9 mouse cellular contexts compared by ENCODE assay signal in the genomic region with DNA sequence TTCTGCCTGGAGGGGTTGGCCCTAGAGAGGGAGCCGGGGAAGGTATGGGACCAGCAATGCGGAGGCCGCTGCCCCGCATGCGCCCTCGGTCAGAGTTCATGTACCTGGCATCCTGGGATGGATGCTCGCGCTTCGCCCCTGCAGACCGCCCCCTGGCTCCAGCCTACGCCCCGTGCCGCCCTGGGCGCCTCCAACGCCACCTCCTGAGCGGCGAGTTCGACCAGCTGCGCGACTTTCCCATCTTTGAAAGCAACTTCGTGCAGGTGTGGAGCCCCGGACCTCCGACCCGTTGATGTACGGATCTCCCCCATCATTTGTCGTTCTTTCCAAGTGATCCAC. TPM values are rescaled to one million over a fixed set of nuclear protein-coding genes. Genes with fewer than 3 reads are reported as not detected.
DNase-seq lines count a peak whose midpoint lies in the region; ATAC-seq and TF ChIP-seq lines count a peak whose summit lies in the region.
"Had no signal": no experiment of that assay in that cellular context is flagged by ENCODE, and none has a peak within 500 bp of the region (broad histone marks: within the 10 kb centered on the region; RNA-seq: fewer than 3 reads in every experiment).

No protein-coding gene starts in this region.

- TF ChIP-seq RAD21 in CH12.LX (IDR thresholded peaks at IDR 0.05; ENCODE audit: low read depth, low read length): no peak

- dilution Hi-C loops in CH12.LX (cut with MboI; ENCODE audit: extremely low pct_ligation_motif_present, extremely low pct_unique_long_range_greater_than_20kb, low sequenced_read_pairs): no loop called here

- no peak for TF ChIP-seq POLR2A in CH12.LX (IDR thresholded peaks at IDR 0.05; ENCODE audit: low read depth, low read length)

- no peaks in the 10 kb centered on the region for H3K9me3 ChIP-seq in heart, embryonic 11.5 days (replicated peaks; ENCODE audit: control insufficient read depth, low read length)
- H3K9me3 ChIP-seq in CH12.LX (replicated peaks; ENCODE audit: low read length): no peaks in the 10 kb centered on the region
- no peaks in the 10 kb centered on the region for H3K9me3 ChIP-seq in forebrain, embryonic 12.5 days
- H3K9me3 ChIP-seq in liver, embryonic 15.5 days (replicated peaks): no peaks in the 10 kb centered on the region

- peaks cover 8% of the 10 kb centered on the region; the same call in 1 of the 2 replicates for H3K79me2 ChIP-seq in CH12.LX (replicated peaks; ENCODE audit: control insufficient read depth, extremely low read depth, insufficient read depth, poor library complexity, severe bottlenecking)

- in situ Hi-C loops in CH12.LX (cut with MboI; ENCODE audit: low pct_ligation_motif_present, low pct_unique_long_range_greater_than_20kb, low sequenced_read_pairs): loop anchor here (10.0 kb wide), 1 partner anchor 232 kb away; the partner anchor contains the start of gene Gm15517

- under 1% methylated on average over 26 of the region's 26 CpGs for WGBS in heart, embryonic 11.5 days (ENCODE audit: insufficient replicate concordance)
- WGBS in forebrain, embryonic 12.5 days: under 1% methylated on average over 26 of the region's 26 CpGs
- 2% methylated on average over 26 of the region's 26 CpGs for WGBS in liver, embryonic 15.5 days (ENCODE audit: insufficient replicate concordance)

- H3K4me2 ChIP-seq in heart, embryonic 11.5 days: peak overlapping the region; percentile 93
- H3K4me2 ChIP-seq in CH12.LX (ENCODE audit: insufficient read depth, low read depth, poor library complexity, severe bottlenecking): peak overlapping the region; percentile 57; the same call in 1 of the 2 replicates
- H3K4me2 ChIP-seq in forebrain, embryonic 12.5 days: peak overlapping the region; percentile 87
- H3K4me2 ChIP-seq in liver, embryonic 15.5 days: peak overlapping the region; percentile 95

- peak overlapping the region; percentile 86 for H3K9ac ChIP-seq in heart, embryonic 11.5 days (ENCODE audit: low read depth, low read length)
- H3K9ac ChIP-seq in CH12.LX (ENCODE audit: insufficient read depth, low read depth): peak overlapping the region; percentile 35; the same call in 1 of the 2 replicates
- H3K9ac ChIP-seq in forebrain, embryonic 12.5 days: peak overlapping the region; percentile 84
- H3K9ac ChIP-seq in liver, embryonic 15.5 days: peak overlapping the region; percentile 89

- intact Hi-C loops in heart, postnatal 36 days (cut with DNase I): no loop called here

- H3K4me1 ChIP-seq in heart, embryonic 11.5 days (ENCODE audit: control insufficient read depth, insufficient read depth, low read length): peaks cover 14% of the 10 kb centered on the region
- peaks cover 4 to 21% of the 10 kb centered on the region in 2 experiments; a peak in 3 of 4 replicates for H3K4me1 ChIP-seq in CH12.LX (ENCODE audit: control insufficient read depth in 1 of 2, insufficient read depth in 2 of 2)
- peaks cover 26% of the 10 kb centered on the region for H3K4me1 ChIP-seq in forebrain, embryonic 12.5 days
- peaks cover 51% of the 10 kb centered on the region for H3K4me1 ChIP-seq in liver, embryonic 15.5 days (replicated peaks)

- peak in 1 of 2 experiments; percentile 7; a peak in 1 of 4 replicates for TF ChIP-seq CTCF in CH12.LX (conservative IDR thresholded peaks at IDR 0.05 in 1 of 2, IDR thresholded peaks at IDR 0.05 in 1 of 2; ENCODE audit: low read depth in 2 of 2, low read length in 2 of 2)

- no peak for DNase-seq in heart, postnatal 36 days
- no peak for DNase-seq in CH12.LX (ENCODE audit: extremely low read depth)
- no peak for DNase-seq in adrenal gland, postnatal 4 days (ENCODE audit: low spot score in 2 of 2)
- no peak for DNase-seq in frontal cortex, adult 2 months (ENCODE audit: extremely low spot score in 1 of 2, low spot score in 1 of 2)
- DNase-seq in cerebellum, postnatal 14 days: no peak

- H3K36me3 ChIP-seq in heart, embryonic 11.5 days (ENCODE audit: control insufficient read depth, insufficient read depth, low read length): peaks cover 7% of the 10 kb centered on the region
- H3K36me3 ChIP-seq in CH12.LX (replicated peaks in 1 of 2; ENCODE audit: control insufficient read depth in 1 of 2, insufficient read depth in 1 of 2, low read length in 1 of 2): peaks cover 13 to 46% of the 10 kb centered on the region in 2 experiments
- peaks cover 28% of the 10 kb centered on the region for H3K36me3 ChIP-seq in forebrain, embryonic 12.5 days (replicated peaks)
- H3K36me3 ChIP-seq in liver, embryonic 15.5 days (replicated peaks): peaks cover 29% of the 10 kb centered on the region

- TF ChIP-seq EP300 in CH12.LX (IDR thresholded peaks at IDR 0.05; ENCODE audit: low read length): no peak

- ATAC-seq in heart, embryonic 11.5 days (replicated peaks; ENCODE audit: insufficient number of reproducible peaks, low FRiP score, low TSS enrichment): no peak; the same call in 1 of the 2 replicates
- ATAC-seq in forebrain, embryonic 12.5 days (ENCODE audit: low FRiP score): no peak
- ATAC-seq in liver, embryonic 15.5 days (ENCODE audit: insufficient read depth): peak; percentile 62

- peak overlapping the region; percentile 96 for H3K27ac ChIP-seq in heart, embryonic 11.5 days (ENCODE audit: low read depth, low read length)
- peak overlapping the region; percentile 66 for H3K27ac ChIP-seq in CH12.LX (ENCODE audit: insufficient read depth, low read depth)
- H3K27ac ChIP-seq in forebrain, embryonic 12.5 days: peak overlapping the region; percentile 96
- H3K27ac ChIP-seq in liver, embryonic 15.5 days (replicated peaks): peak overlapping the region; percentile 98

- peaks cover 10% of the 10 kb centered on the region for H3K27me3 ChIP-seq in heart, embryonic 11.5 days (ENCODE audit: control insufficient read depth, insufficient read depth, low read length)
- no peaks in the 10 kb centered on the region for H3K27me3 ChIP-seq in CH12.LX (replicated peaks)
- H3K27me3 ChIP-seq in forebrain, embryonic 12.5 days: peaks cover 20% of the 10 kb centered on the region
- peaks cover 24% of the 10 kb centered on the region for H3K27me3 ChIP-seq in liver, embryonic 15.5 days

- H3K4me3 ChIP-seq in heart, embryonic 11.5 days (ENCODE audit: low read depth, low read length): peak overlapping the region; percentile 81
- H3K4me3 ChIP-seq in CH12.LX (replicated peaks in 1 of 3; ENCODE audit: low read depth in 2 of 3, low read length in 2 of 3, poor library complexity in 1 of 3): peak overlapping the region; percentile 70 to 76 (median 73)
- peak overlapping the region; percentile 74 for H3K4me3 ChIP-seq in forebrain, embryonic 12.5 days (replicated peaks)
- H3K4me3 ChIP-seq in liver, embryonic 15.5 days (replicated peaks): peak overlapping the region; percentile 84

RNA-seq across cellular contexts. Expression of gene Fam71e1, which starts 0.4 kb away (rescaled TPM):
- 8.9 and 10.6 TPM in 2 replicates for polyA plus RNA-seq in heart, embryonic 11.5 days (2014; fragmentation: Nextera tagmentation; extraction: Ambion mirVana)
- total RNA-seq in heart, postnatal 36 days (2021): 1 to 10 TPM; 3.1 to 3.2 TPM
- total RNA-seq in CH12.LX (2012; rRNA removed): 1.2 and 1.3 TPM in 2 replicates
- not detected in 2 replicates for total RNA-seq in CH12.LX (2014; rRNA removed)
- 0.33 and 0.39 TPM in 2 replicates for polyA plus RNA-seq in CH12.LX (2012; ENCODE audit: insufficient read length, low read depth)
- 29.8 and 34.2 TPM in 2 replicates for polyA plus RNA-seq in forebrain, embryonic 12.5 days (2016; fragmentation: Nextera tagmentation; extraction: Ambion mirVana)
- polyA plus RNA-seq in liver, embryonic 15.5 days (2015; fragmentation: Nextera tagmentation; extraction: Ambion mirVana): 1.7 and 2.0 TPM in 2 replicates
- 10 to 100 TPM; 21.6 to 22.7 TPM for total RNA-seq in adrenal gland, postnatal 4 days (2021)
- 27.3 and 33.6 TPM in 2 replicates for polyA plus RNA-seq in frontal cortex, adult 2 months (2012; rRNA removed)

RNA-seq across cellular contexts. Expression of gene Emc10, which starts 0.4 kb away (rescaled TPM):
- polyA plus RNA-seq in heart, embryonic 11.5 days (2014; fragmentation: Nextera tagmentation; extraction: Ambion mirVana): 75.1 and 87.1 TPM in 2 replicates
- total RNA-seq in heart, postnatal 36 days (2021): 10 to 100 TPM; 87.6 to 87.9 TPM
- 25.9 and 32.4 TPM in 2 replicates for total RNA-seq in CH12.LX (2012; rRNA removed)
- 14.1 and 14.4 TPM in 2 replicates for total RNA-seq in CH12.LX (2014; rRNA removed)
- 42.7 and 49.1 TPM in 2 replicates for polyA plus RNA-seq in CH12.LX (2012; ENCODE audit: insufficient read length, low read depth)
- 121 and 125 TPM in 2 replicates for polyA plus RNA-seq in forebrain, embryonic 12.5 days (2016; fragmentation: Nextera tagmentation; extraction: Ambion mirVana)
- 45.9 and 55.4 TPM in 2 replicates for polyA plus RNA-seq in liver, embryonic 15.5 days (2015; fragmentation: Nextera tagmentation; extraction: Ambion mirVana)
- total RNA-seq in adrenal gland, postnatal 4 days (2021): 10 to 100 TPM; 84.1 to 90.2 TPM
- polyA plus RNA-seq in frontal cortex, adult 2 months (2012; rRNA removed): 252 and 282 TPM in 2 replicates

RNA-seq across cellular contexts. Expression of gene Mybpc2, which starts 27.7 kb away (rescaled TPM):
- 0.37 and 0.47 TPM in 2 replicates for polyA plus RNA-seq in heart, embryonic 11.5 days (2014; fragmentation: Nextera tagmentation; extraction: Ambion mirVana)
- total RNA-seq in heart, postnatal 36 days (2021): 10 to 100 TPM; 16.5 to 20.1 TPM
- total RNA-seq in CH12.LX (2012; rRNA removed): 3.0 and 5.0 TPM in 2 replicates
- 2.0 TPM in 2 replicates for total RNA-seq in CH12.LX (2014; rRNA removed)
- polyA plus RNA-seq in CH12.LX (2012; ENCODE audit: insufficient read length, low read depth): 8.3 and 8.6 TPM in 2 replicates
- polyA plus RNA-seq in forebrain, embryonic 12.5 days (2016; fragmentation: Nextera tagmentation; extraction: Ambion mirVana): 0.13 and 0.17 TPM in 2 replicates
- 0.08 and 0.10 TPM in 2 replicates for polyA plus RNA-seq in liver, embryonic 15.5 days (2015; fragmentation: Nextera tagmentation; extraction: Ambion mirVana)
- 1 to 10 TPM; 6.6 to 9.9 TPM for total RNA-seq in adrenal gland, postnatal 4 days (2021)
- polyA plus RNA-seq in frontal cortex, adult 2 months (2012; rRNA removed): 0.11 and 0.12 TPM in 2 replicates

RNA-seq across cellular contexts. Expression of gene Josd2, which starts 29.0 kb away (rescaled TPM):
- polyA plus RNA-seq in heart, embryonic 11.5 days (2014; fragmentation: Nextera tagmentation; extraction: Ambion mirVana): 169 and 181 TPM in 2 replicates
- 100 to 1,000 TPM; 127 to 143 TPM for total RNA-seq in heart, postnatal 36 days (2021)
- total RNA-seq in CH12.LX (2012; rRNA removed) (53.0 and 57.7 TPM in 2 replicates), CH12.LX (2014; rRNA removed) (23.4 and 33.9 TPM in 2 replicates)
- 45.9 and 54.8 TPM in 2 replicates for polyA plus RNA-seq in CH12.LX (2012; ENCODE audit: insufficient read length, low read depth)
- 47.2 and 56.8 TPM in 2 replicates for polyA plus RNA-seq in forebrain, embryonic 12.5 days (2016; fragmentation: Nextera tagmentation; extraction: Ambion mirVana)
- polyA plus RNA-seq in liver, embryonic 15.5 days (2015; fragmentation: Nextera tagmentation; extraction: Ambion mirVana): 175 and 198 TPM in 2 replicates
- total RNA-seq in adrenal gland, postnatal 4 days (2021): 10 to 100 TPM; 40.3 to 48.1 TPM
- 169 and 184 TPM in 2 replicates for polyA plus RNA-seq in frontal cortex, adult 2 months (2012; rRNA removed)

RNA-seq across cellular contexts. Expression of gene Aspdh, which starts 31.5 kb away (rescaled TPM):
- polyA plus RNA-seq in heart, embryonic 11.5 days (2014; fragmentation: Nextera tagmentation; extraction: Ambion mirVana): 1.3 and 1.5 TPM in 2 replicates
- under 1 TPM; 0.65 to 0.75 TPM for total RNA-seq in heart, postnatal 36 days (2021)
- total RNA-seq in CH12.LX (2012; rRNA removed) (not detected in 2 replicates), CH12.LX (2014; rRNA removed) (not detected in 2 replicates)
- not detected in 2 replicates for polyA plus RNA-seq in CH12.LX (2012; ENCODE audit: insufficient read length, low read depth)
- polyA plus RNA-seq in forebrain, embryonic 12.5 days (2016; fragmentation: Nextera tagmentation; extraction: Ambion mirVana): 4.8 TPM in 2 replicates
- 14.3 and 17.3 TPM in 2 replicates for polyA plus RNA-seq in liver, embryonic 15.5 days (2015; fragmentation: Nextera tagmentation; extraction: Ambion mirVana)
- 1 to 10 TPM; 3.2 to 6.2 TPM for total RNA-seq in adrenal gland, postnatal 4 days (2021)
- polyA plus RNA-seq in frontal cortex, adult 2 months (2012; rRNA removed): 12.2 and 14.4 TPM in 2 replicates
- total RNA-seq: gastrocnemius, postnatal 14 days had no signal

Comparison
In these comparisons a context has a peak if more than half of its experiments do, and no peak if none do; other contexts are left out.
1. H3K9ac ChIP-seq: peak in every context shown above with its lines; median percentile 89 in liver, embryonic 15.5 days; 86 in heart, embryonic 11.5 days; 84 in forebrain, embryonic 12.5 days; 35 in CH12.LX.